Mouse (Mus musculus): ENCODE results near the gene Ppp1r2.
"Not testable (repeated sequence)": the region's sequence is repeated elsewhere in the genome, so short reads cannot be mapped to it uniquely, and the experiment has no call there.

Ppp1r2 gene

GRCm38 (mm10) chr16:31274674-31275460 lies at the start of gene Ppp1r2:
Gene Ppp1r2, minus strand, starts transcription at chr16:31275277.
- DNase-seq (ENCODE audit: low spot score in 2 of 2) = peak; percentile 90 to 91

- DNase-seq (ENCODE audit: low spot score in 2 of 2) = no peak
These were observed 46.4 kb upstream of the Ppp1r2 start for GRCm38 (mm10) chr16:31321501-31321900.

- DNase-seq (ENCODE audit: low spot score in 2 of 2) = no peak
These were observed 45.9 kb upstream of the Ppp1r2 start for GRCm38 (mm10) chr16:31320954-31321353.

DNA sequence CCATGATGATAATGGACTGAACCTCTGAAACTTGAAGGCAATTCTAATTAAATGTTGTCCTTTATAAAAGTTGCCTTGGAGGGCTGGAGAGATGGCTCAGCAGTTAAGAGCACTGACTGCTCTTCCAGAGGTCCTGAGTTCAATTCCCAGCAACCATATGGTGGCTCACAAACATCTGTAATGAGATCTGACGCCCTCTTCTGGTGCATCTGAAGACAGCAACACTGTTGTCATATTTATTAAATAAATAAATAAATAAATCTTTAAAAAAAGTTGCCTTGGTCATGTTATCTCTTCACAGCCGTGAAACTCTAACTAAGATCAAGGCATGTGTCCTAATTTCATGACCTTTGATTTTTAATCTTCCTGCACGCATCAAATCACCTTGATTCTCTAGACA lies 44.6 kb upstream of the Ppp1r2 start:
- DNase-seq (ENCODE audit: low spot score in 2 of 2) = not testable (repeated sequence)

DNA sequence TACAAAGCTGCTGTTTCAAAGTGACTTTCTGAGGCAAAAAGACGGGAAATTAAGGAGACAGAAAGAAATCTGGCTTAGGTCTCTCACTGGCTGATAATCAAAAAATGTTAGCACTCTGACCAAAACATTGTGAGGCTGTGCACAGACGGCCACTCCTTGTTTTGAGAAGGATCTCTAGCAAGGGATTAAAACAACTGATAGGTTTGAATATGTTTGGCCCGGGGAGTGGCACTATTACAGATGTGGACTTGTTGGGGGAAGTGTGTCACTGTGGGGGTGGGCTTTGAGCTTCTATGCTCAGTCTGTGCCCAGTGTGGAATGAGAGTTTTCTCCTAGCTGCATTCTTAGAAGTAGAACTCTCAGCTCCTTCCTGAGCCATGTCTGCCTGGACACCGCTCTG lies 44.2 kb upstream of the Ppp1r2 start:
- DNase-seq (ENCODE audit: low spot score in 2 of 2) = no peak

- no peak for DNase-seq (ENCODE audit: low spot score in 2 of 2)
These were observed 43.3 kb upstream of the Ppp1r2 start for GRCm38 (mm10) chr16:31318418-31318817.

- DNase-seq (ENCODE audit: low spot score in 2 of 2) = peak; percentile 47 to 62
These were observed 41.4 kb upstream of the Ppp1r2 start for GRCm38 (mm10) chr16:31316246-31317143.

DNA sequence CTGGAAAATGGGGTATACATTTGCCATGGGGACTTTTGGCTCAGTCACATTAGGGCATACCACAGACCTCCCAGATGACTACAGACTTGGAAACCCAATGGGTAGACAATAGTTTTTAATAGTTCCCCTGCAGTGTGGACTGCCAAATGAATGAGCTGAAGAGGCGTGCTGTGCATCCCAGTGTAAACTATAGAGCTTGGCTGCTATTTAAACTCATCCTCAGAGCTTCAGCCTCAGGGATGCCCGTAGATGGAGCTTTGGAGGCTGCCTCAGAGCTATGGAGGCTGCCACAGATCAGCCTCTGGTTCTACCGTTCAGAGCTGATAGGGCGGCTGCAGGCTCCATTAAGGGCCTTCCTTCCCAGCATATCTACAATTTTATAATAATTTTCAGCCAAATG lies 40.2 kb upstream of the Ppp1r2 start:
- no peak for DNase-seq (ENCODE audit: low spot score in 2 of 2)

DNA sequence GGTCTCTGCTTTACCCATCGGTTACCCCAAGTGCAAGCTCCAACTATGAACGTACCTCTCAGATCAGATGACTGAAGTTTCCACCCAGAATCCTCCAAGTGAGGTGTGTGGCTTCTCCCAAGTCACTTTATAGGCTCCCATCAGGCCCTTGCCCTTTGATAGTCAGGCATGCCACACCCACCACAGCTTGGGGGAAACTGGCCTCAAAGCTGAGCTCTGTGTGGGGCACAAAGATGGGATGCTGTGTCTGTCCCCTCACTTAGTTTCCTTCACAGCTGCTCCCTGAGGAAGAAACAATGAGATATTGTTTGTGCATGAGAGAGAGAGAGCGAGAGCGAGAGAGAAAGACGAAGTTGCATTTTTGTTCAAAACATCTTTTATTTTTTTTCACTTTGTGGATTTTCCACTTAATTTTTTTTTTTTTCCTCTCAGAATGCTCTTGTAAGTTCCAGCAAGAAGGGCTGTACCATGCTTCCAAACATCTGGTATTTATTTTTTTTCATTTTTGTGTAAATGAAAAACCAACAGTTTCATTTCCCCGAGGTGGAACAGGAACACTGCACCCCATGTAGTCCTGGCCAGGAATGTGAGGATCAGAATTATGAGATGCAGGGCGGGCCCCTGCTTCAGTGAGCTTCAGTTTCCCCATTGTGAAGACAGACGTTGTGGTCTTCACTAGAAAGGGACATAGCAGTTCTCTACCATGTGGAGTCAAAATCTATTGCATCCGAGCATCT lies 39.6 kb upstream of the Ppp1r2 start, which contains the start of gene Apod:
Gene Apod (minus strand): TSS at position 312 of the 737 bp plus-strand sequence.
- DNase-seq (ENCODE audit: low spot score in 2 of 2) = no peak

GRCm38 (mm10) chr16:31313611-31314010 lies 38.5 kb upstream of the Ppp1r2 start:
- DNase-seq (ENCODE audit: low spot score in 2 of 2) = no peak

DNA sequence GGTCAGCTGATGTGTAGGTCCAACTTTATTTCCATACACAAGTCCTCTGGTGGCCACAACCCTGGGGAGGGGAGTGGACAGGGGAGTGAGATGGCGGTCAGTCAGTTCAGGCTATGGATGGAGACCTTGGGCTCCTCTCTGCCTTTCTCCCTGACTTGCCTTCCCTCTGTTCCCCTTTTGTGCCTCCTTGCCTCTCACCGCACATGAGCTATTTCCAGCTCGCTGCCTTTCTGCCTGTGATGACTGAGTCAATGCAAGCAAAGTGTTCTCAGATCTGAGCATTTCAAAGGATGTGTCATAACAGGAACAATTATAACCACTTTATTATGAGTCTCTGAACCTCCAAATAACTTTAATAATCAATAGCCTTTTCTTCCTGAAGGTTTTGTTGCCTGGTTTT lies 37.2 kb upstream of the Ppp1r2 start:
- DNase-seq (ENCODE audit: low spot score in 2 of 2) = no peak

DNA sequence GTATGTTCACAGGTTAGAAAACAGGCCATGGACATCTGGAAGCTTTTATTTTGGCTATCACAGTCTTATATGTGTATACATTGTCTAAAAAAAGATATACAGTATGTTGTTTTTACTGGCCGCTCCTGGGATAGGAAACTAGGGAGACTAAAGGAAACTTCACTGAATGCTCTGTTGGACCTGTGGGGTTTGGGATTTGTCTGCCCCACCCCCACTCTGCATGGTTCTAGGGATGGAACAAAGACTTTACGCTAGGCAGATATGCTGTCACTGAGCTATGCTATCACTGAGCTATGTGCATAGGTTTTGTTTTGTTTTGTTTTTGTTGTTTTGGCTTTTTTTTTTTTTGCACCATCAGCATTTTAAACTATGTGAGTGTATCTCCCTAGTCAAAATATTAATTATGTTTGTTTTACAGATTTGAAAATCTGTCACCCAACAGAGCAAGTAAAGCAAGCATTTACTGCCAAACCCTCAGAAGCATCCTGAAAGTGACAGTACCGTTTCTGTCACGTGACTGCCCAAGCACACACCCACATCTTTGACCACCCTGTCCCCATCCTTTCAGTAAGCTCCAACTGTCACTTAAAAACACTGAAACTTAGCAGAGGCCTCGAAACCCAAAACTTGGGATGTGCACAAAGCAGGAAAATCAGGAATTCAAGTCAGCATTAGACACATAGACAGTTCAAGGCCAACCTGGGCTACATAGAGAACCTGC lies 30.3 kb upstream of the Ppp1r2 start:
- no peak for DNase-seq (ENCODE audit: low spot score in 2 of 2)

DNA sequence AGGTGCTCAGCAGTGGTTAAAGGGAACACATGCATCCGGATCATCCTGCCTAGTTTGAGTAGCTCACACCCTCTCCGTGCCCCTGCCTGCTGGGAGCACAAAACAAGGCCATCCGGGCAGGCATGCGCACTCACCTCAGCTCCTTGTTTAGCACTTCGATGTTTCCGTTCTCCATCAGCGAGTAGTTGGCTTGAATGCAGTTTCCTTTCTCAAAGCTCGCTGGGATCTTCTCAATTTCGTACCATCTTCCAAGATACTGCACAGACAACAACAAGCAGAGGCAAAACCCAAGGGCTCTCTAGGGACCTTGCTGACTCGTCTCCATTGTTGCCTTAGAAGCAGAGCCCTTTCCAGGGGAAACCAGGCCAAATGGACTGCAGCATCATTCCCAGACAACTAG lies 28.2 kb upstream of the Ppp1r2 start:
- DNase-seq (ENCODE audit: low spot score in 2 of 2) = peak in 1 of 2 experiments; percentile 33

GRCm38 (mm10) chr16:31300883-31301532 lies 25.9 kb upstream of the Ppp1r2 start:
- DNase-seq (ENCODE audit: low spot score in 2 of 2) = no peak

DNA sequence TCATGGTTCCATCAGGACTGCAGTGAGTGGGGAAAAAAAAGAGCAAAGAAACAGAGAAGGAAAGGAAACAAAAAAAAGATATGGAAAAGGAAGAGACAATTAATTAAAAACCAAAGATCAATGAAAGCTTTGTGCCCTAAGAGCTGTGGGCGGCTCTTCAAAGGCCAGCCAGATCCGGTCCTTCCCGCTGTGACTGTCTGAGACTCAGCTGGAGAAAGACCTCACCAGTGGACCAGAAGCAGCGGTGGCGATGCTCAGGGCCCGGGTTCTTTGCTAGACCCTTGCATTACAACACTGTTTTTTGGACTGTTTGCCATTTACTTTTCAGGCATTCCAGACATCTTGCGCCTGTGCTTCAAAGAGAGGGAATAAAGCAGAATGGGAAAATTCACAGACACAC lies 25.4 kb upstream of the Ppp1r2 start:
- DNase-seq (ENCODE audit: low spot score in 2 of 2) = no peak

- no peak for DNase-seq (ENCODE audit: low spot score in 2 of 2)
These were observed 24.9 kb upstream of the Ppp1r2 start for GRCm38 (mm10) chr16:31299960-31300353.

- DNase-seq (ENCODE audit: low spot score in 2 of 2) = no peak
These were observed 24.3 kb upstream of the Ppp1r2 start for GRCm38 (mm10) chr16:31299164-31299959.

- no peak for DNase-seq (ENCODE audit: low spot score in 2 of 2)
These were observed 22.0 kb upstream of the Ppp1r2 start for GRCm38 (mm10) chr16:31297113-31297512.

DNA sequence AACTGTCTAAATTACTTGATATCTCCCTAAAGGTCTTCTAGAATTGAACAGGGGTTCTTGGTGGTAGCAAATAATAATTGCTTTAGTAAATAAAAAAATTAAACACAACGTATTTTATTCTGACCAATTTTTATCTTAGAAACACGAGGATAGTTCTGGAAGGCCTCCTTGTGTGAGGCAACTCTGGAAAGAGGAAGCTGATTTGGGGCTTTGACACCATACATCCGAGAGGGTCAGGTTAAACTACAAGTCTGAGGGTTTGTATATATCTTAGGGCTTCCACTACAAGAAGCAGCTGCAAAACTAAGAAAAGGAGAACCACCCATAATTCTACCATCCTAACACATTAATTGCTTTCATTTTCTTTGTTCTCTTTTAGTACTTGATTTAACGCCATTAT lies 18.7 kb upstream of the Ppp1r2 start:
- DNase-seq (ENCODE audit: low spot score in 2 of 2) = no peak

Measured in urinary bladder, postnatal 36 days (tissue).